Mouse (Mus musculus) lung, adult 10 weeks (tissue): ENCODE measurements around the gene Med17. TPM values are rescaled to one million over a fixed set of nuclear protein-coding genes. Genes with fewer than 3 reads are reported as not detected.

Experiments used
- polyA plus RNA-seq: library from polyadenylated mRNA; stranded (reverse); fragments of 350-450 nt; fragmentation: Illumina TruSeq; extraction: RNeasy Lipid Tissue Mini Kit (QIAGEN cat#74804); gene quantifications from one replicate; pipeline ENCODE4 v1.2.3, GENCODE M21; 2014; ENCODE audit warnings: low read depth, low replicate concordance; ENCODE audit not compliant: insufficient read depth

Med17 gene
- polyA plus RNA-seq: 26.3 TPM

DNA sequence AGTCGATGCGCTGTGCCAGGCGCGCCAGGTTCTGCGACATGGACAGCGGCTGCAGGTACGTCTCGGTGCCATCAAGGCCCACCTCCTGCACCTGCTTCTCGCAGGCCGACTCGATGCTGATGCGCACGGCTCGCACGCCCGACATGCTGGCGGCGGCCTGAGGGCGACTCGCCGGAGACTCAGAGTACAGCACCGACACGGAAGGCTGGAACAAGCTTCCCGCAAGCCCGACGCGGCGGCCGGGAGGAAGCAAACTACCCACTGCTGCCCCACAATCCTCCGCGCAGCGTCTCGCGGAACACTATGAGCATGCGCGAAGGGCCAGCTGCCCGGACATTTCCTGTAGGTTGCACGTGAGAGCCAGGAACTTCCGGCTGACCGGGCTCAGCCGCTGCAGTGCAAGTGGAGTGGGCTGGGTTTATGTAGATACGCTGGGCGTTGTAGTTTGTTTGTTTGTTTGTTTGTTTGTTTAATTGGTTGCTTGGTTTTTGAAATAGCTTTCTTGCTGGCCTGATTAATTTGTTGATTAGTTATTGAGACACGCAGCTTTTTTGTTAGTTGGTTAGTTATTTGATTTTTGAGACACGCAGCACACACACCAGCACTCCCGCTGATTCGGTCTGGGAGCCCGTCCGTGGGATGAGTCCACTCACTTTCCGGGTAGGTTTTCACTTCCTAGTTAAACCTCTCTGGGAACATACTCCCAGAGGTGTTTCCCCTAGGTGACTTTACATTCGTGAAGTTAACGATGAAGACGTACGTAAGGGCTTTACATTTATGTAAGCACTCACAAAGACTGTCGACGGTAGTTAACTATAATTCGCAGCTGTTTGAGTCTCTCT is at the start of gene Med17:
Med17 (minus strand) TSS at position 283 of the 842 bp plus-strand sequence.

DNA sequence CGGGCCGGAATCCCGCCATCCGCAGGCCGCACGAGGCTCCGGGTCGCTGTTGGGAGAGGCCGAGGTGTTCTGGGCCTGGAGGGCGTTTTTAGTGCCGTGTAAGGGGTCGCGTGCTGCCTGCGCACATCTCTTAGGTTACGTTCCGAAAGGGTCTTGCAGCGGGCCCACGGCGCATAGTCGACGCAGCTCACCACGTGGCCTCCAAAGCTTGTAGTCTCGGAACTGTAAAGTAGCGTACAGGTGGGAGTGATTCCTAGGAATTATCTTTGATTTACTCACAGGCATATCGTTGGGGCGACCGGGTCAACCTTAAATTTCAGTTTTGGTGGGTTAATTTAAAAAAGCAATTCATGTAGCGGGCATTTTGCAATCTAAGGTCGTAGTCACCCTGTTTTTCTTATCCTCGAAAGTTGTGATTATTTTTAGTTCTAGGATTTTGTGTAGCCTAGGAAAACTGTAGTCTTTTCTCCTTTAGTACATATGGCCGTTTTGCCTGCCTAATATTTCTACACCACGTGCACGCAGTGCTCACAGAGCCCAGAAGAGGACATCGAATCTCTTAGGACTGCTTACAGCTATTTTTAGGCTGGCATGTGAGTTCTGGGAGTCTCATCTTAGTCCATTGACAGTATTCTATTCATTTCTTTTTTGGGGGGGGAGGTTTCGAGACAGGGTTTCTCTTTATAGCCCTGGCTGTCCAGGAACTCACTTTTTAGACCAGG is 26.8 kb upstream of the Med17 start, which contains the start of gene 4931406C07Rik:
4931406C07Rik (minus strand) TSS at position 51 of the 722 bp plus-strand sequence.

DNA sequence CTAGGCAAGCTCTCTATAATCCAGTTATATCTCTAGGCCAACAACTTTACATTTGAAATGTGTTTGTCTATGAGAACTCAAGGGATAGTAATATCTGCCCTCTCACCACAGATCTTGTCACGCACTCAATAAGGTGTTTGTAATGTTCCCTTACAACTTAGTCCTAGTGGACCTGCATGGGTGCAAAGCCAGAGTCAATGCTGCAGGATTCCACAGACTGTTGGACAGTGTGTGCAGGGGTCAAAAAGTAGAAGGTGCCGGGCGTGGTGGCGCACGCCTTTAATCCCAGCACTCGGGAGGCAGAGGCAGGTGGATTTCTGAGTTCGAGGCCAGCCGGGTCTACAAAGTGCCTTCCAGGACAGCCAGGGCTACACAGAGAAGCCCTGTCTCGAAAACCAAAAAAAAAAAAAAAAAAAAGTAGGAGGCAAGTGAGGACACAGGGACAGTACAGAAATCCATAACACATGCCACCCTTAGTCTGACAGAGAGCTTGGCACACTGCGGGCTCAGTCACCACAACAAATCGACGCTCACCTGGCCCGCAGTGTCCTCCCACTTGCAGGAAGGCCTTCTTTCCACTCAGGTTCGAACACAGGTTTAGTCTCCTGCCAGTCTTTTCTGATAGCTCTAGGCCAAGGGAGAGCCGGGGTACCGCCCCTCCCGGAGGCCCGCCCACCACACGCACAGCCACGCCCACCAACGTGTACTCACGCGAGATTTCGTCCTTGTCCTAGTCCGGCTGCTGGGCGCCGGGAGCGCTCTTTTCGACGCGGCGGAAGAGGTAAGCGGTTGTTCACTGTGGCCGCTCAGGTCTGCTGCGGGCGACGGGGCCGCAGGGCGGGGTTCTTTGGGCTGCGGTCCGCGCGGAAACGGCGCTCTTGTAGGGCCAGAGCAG is 26.0 kb upstream of the Med17 start, which contains the start of gene Taf1d:
Taf1d (plus strand) TSS at position 712 of the 895 bp plus-strand sequence.

DNA sequence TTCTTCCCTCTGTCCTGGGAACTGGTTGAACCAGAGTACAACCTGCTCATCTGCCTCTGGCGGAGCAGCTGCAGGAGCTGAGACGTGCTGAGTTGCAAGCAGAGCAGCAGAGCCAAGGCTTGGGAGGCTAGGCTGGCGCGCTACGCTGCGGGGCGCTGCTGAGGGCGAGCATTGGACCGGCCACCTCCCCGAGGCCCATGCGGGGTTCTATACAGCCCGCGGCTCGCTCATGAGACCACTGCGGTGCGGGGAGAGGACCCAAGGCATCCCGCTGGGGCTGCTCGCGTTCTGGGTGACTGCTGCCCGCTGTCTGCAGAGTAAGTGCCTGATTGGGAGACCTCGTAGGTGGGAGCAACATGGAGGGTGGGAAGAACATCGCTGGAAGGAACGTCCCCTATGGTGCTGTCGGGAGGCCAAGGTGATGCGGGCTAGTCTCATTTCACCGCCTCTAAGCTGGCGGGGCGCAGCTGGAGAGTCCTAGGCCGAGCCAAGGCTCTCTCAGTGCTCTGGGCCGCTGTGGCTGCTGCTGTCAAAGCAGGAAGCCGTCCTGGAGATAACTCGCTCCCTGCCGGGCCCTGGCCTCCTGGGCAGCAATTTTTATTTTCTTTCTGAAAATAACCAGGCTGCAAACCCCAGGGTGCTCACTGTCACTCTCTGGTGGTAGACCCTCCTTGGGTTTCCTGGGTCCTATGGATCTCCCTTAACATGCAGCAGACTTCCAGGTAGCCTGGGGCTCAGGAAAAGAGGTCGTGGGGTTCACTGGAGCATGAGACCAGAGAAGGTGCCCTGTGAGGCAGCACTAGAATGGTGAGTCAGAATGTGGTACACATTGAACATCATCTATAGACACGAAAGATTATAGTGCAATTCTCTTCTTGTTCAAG is 40.4 kb downstream of the Med17 start, which contains the start of gene Vstm5:
Vstm5 (plus strand) TSS at position 4 of the 884 bp plus-strand sequence.

Other genes starting within 250 kb of the Med17 start
- gene Panx1, start 234.5 kb downstream of the Med17 start, polyA plus RNA-seq: 5.6 TPM
- gene Hephl1, start 167.8 kb downstream of the Med17 start, polyA plus RNA-seq: not detected
- gene Vstm5, start 40.9 kb downstream of the Med17 start, polyA plus RNA-seq: 0.60 TPM
- 17.4 TPM for gene Taf1d, start 26.3 kb upstream of the Med17 start, polyA plus RNA-seq
- gene 4931406C07Rik, start 26.5 kb upstream of the Med17 start, polyA plus RNA-seq: 22.3 TPM
- gene Cep295, start 77.9 kb upstream of the Med17 start, polyA plus RNA-seq: 2.6 TPM
- gene Smco4, start 213.5 kb upstream of the Med17 start, polyA plus RNA-seq: 49.6 TPM